Mouse (Mus musculus): Measurements from ENCODE around the gene Adrm1. TPM values are rescaled to one million over a fixed set of nuclear protein-coding genes. Genes with fewer than 3 reads are reported as not detected.
A peak's percentile ranks its signal among the peaks of the same experiment; 100 is the strongest.

The Adrm1 gene
- polyA plus RNA-seq, 1 experiment from 2014 or later, result 207 TPM

GRCm38 (mm10) chr2:180208976-180209375, 37.7 kb downstream of the Adrm1 start:
- Histone ChIP-seq H3K4me1 (no peaks in the 10 kb centered on the region), H3K36me3 (peaks cover 24% of the 10 kb centered on the region; the same call in 1 of the 2 replicates), H3K4me2 (no peak overlapping the region), H3K9me3 (replicated peaks) (no peaks in the 10 kb centered on the region), H3K9ac (no peak overlapping the region), H3K27ac (no peak overlapping the region), H3K27me3 (no peaks in the 10 kb centered on the region), H3K4me3 (replicated peaks) (no peak overlapping the region)
- ATAC-seq (replicated peaks; ENCODE audit: low FRiP score), result no peak
- WGBS, result 84% methylated on average over 1 of the region's 1 CpGs

- no peaks in the 10 kb centered on the region for H3K9me3 ChIP-seq (replicated peaks)
- no peak for ATAC-seq (replicated peaks; ENCODE audit: low FRiP score)
- no peak overlapping the region for H3K9ac ChIP-seq
- H3K36me3 ChIP-seq, result peaks cover 4% of the 10 kb centered on the region; the same call in 1 of the 2 replicates
- H3K27ac ChIP-seq, result no peak overlapping the region
- no peaks in the 10 kb centered on the region for H3K27me3 ChIP-seq
- no peak overlapping the region for H3K4me2 ChIP-seq
- peaks cover 29% of the 10 kb centered on the region for H3K4me1 ChIP-seq
- WGBS, result 85% methylated on average over 3 of the region's 3 CpGs
- H3K4me3 ChIP-seq (replicated peaks), result no peak overlapping the region
Measured at GRCm38 (mm10) chr2:180212255-180212654, 41.0 kb downstream of the Adrm1 start.

GRCm38 (mm10) chr2:180214352-180214978, 43.2 kb downstream of the Adrm1 start:
- Histone ChIP-seq H3K4me1 (peaks cover 51% of the 10 kb centered on the region), H3K36me3 (peaks cover 4% of the 10 kb centered on the region; the same call in 1 of the 2 replicates), H3K9ac (no peak overlapping the region), H3K27ac (peak overlapping the region; percentile 80), H3K9me3 (replicated peaks) (no peaks in the 10 kb centered on the region), H3K27me3 (no peaks in the 10 kb centered on the region), H3K4me2 (no peak overlapping the region), H3K4me3 (replicated peaks) (no peak overlapping the region)
- peak; percentile 52 for ATAC-seq (replicated peaks; ENCODE audit: low FRiP score)
- 76% methylated on average over 4 of the region's 4 CpGs for WGBS

GRCm38 (mm10) chr2:180215011-180215461, 43.8 kb downstream of the Adrm1 start:
- H3K36me3 ChIP-seq, result peaks cover 4% of the 10 kb centered on the region; the same call in 1 of the 2 replicates
- peak overlapping the region; percentile 80 for H3K27ac ChIP-seq
- no peaks in the 10 kb centered on the region for H3K27me3 ChIP-seq
- H3K9me3 ChIP-seq (replicated peaks), result no peaks in the 10 kb centered on the region
- H3K4me2 ChIP-seq, result no peak overlapping the region
- 53% methylated on average over 8 of the region's 8 CpGs for WGBS
- H3K9ac ChIP-seq, result no peak overlapping the region
- no peak overlapping the region for H3K4me3 ChIP-seq (replicated peaks)
- H3K4me1 ChIP-seq, result peaks cover 57% of the 10 kb centered on the region
- ATAC-seq (replicated peaks; ENCODE audit: low FRiP score), result no peak

GRCm38 (mm10) chr2:180215951-180216350, 44.7 kb downstream of the Adrm1 start:
- H3K27ac ChIP-seq, result peak overlapping the region; percentile 80; the same call in 1 of the 2 replicates
- H3K9me3 ChIP-seq (replicated peaks), result no peaks in the 10 kb centered on the region
- H3K4me3 ChIP-seq (replicated peaks), result no peak overlapping the region
- ATAC-seq (replicated peaks; ENCODE audit: low FRiP score), result no peak
- H3K27me3 ChIP-seq, result no peaks in the 10 kb centered on the region
- H3K4me2 ChIP-seq, result no peak overlapping the region
- peaks cover 64% of the 10 kb centered on the region for H3K4me1 ChIP-seq
- no peak overlapping the region for H3K9ac ChIP-seq
- peaks cover 4% of the 10 kb centered on the region; the same call in 1 of the 2 replicates for H3K36me3 ChIP-seq
- 64% methylated on average over 6 of the region's 6 CpGs for WGBS

GRCm38 (mm10) chr2:180216921-180217320, 45.6 kb downstream of the Adrm1 start:
- Histone ChIP-seq H3K9me3 (replicated peaks) (no peaks in the 10 kb centered on the region), H3K36me3 (peaks cover 4% of the 10 kb centered on the region; the same call in 1 of the 2 replicates), H3K4me2 (no peak overlapping the region), H3K27me3 (no peaks in the 10 kb centered on the region), H3K27ac (no peak overlapping the region), H3K4me1 (peaks cover 70% of the 10 kb centered on the region), H3K9ac (no peak overlapping the region), H3K4me3 (replicated peaks) (no peak overlapping the region)
- ATAC-seq (replicated peaks; ENCODE audit: low FRiP score), result no peak
- WGBS, result 45% methylated on average over 5 of the region's 5 CpGs

GRCm38 (mm10) chr2:180217587-180217986, 46.3 kb downstream of the Adrm1 start:
- peaks cover 77% of the 10 kb centered on the region for H3K4me1 ChIP-seq
- no peak overlapping the region for H3K4me2 ChIP-seq
- H3K36me3 ChIP-seq, result peaks cover 4% of the 10 kb centered on the region; the same call in 1 of the 2 replicates
- H3K9me3 ChIP-seq (replicated peaks), result no peaks in the 10 kb centered on the region
- WGBS, result 88% methylated on average over 8 of the region's 8 CpGs
- no peak overlapping the region for H3K27ac ChIP-seq
- no peak overlapping the region for H3K4me3 ChIP-seq (replicated peaks)
- H3K9ac ChIP-seq, result no peak overlapping the region
- ATAC-seq (replicated peaks; ENCODE audit: low FRiP score), result no peak
- H3K27me3 ChIP-seq, result no peaks in the 10 kb centered on the region

- no peak overlapping the region for H3K9ac ChIP-seq
- peaks cover 83% of the 10 kb centered on the region for H3K4me1 ChIP-seq
- H3K27ac ChIP-seq, result peak overlapping the region; percentile 78
- H3K36me3 ChIP-seq, result no peaks in the 10 kb centered on the region; the same call in 1 of the 2 replicates
- ATAC-seq (replicated peaks; ENCODE audit: low FRiP score), result no peak
- H3K4me2 ChIP-seq, result no peak overlapping the region
- no peaks in the 10 kb centered on the region for H3K9me3 ChIP-seq (replicated peaks)
- WGBS, result 77% methylated on average over 3 of the region's 3 CpGs
- peaks cover 4% of the 10 kb centered on the region; the same call in 1 of the 2 replicates for H3K27me3 ChIP-seq
- H3K4me3 ChIP-seq (replicated peaks), result no peak overlapping the region
Measured at GRCm38 (mm10) chr2:180218241-180218640, 47.0 kb downstream of the Adrm1 start.

GRCm38 (mm10) chr2:180218677-180219076, 47.4 kb downstream of the Adrm1 start:
- Histone ChIP-seq H3K4me2 (no peak overlapping the region), H3K36me3 (no peaks in the 10 kb centered on the region), H3K9ac (no peak overlapping the region), H3K4me1 (peaks cover 87% of the 10 kb centered on the region), H3K27me3 (peaks cover 8% of the 10 kb centered on the region; the same call in 1 of the 2 replicates), H3K27ac (peak overlapping the region; percentile 78), H3K4me3 (replicated peaks) (no peak overlapping the region), H3K9me3 (replicated peaks) (no peaks in the 10 kb centered on the region)
- WGBS, result 30% methylated on average over 5 of the region's 5 CpGs
- ATAC-seq (replicated peaks; ENCODE audit: low FRiP score), result no peak

- peak overlapping the region; percentile 78 for H3K27ac ChIP-seq
- H3K4me3 ChIP-seq (replicated peaks), result no peak overlapping the region
- no peak overlapping the region for H3K4me2 ChIP-seq
- peaks cover 13% of the 10 kb centered on the region; the same call in 1 of the 2 replicates for H3K27me3 ChIP-seq
- no peaks in the 10 kb centered on the region for H3K9me3 ChIP-seq (replicated peaks)
- ATAC-seq (replicated peaks; ENCODE audit: low FRiP score), result no peak
- peak overlapping the region; percentile 26; the same call in 1 of the 2 replicates for H3K9ac ChIP-seq
- no peaks in the 10 kb centered on the region for H3K36me3 ChIP-seq
- 70% methylated on average over 15 of the region's 15 CpGs for WGBS
- H3K4me1 ChIP-seq, result peaks cover 91% of the 10 kb centered on the region
Measured at GRCm38 (mm10) chr2:180219145-180219943, 48.1 kb downstream of the Adrm1 start.

- no peak overlapping the region for H3K4me2 ChIP-seq
- H3K4me3 ChIP-seq (replicated peaks), result no peak overlapping the region
- peaks cover 91% of the 10 kb centered on the region for H3K4me1 ChIP-seq
- H3K27me3 ChIP-seq, result peaks cover 21% of the 10 kb centered on the region
- H3K36me3 ChIP-seq, result no peaks in the 10 kb centered on the region
- 65% methylated on average over 9 of the region's 9 CpGs for WGBS
- H3K9ac ChIP-seq, result peak overlapping the region; percentile 26; the same call in 1 of the 2 replicates
- no peak for ATAC-seq (replicated peaks; ENCODE audit: low FRiP score)
- H3K9me3 ChIP-seq (replicated peaks), result no peaks in the 10 kb centered on the region
- H3K27ac ChIP-seq, result peak overlapping the region; percentile 78
Measured at GRCm38 (mm10) chr2:180220165-180220564, 48.9 kb downstream of the Adrm1 start.

GRCm38 (mm10) chr2:180221051-180221450, 49.8 kb downstream of the Adrm1 start:
- Histone ChIP-seq H3K4me2 (no peak overlapping the region), H3K9ac (no peak overlapping the region), H3K27ac (no peak overlapping the region), H3K27me3 (peaks cover 30% of the 10 kb centered on the region), H3K36me3 (no peaks in the 10 kb centered on the region), H3K4me3 (replicated peaks) (no peak overlapping the region), H3K9me3 (replicated peaks) (no peaks in the 10 kb centered on the region), H3K4me1 (peaks cover 91% of the 10 kb centered on the region)
- 91% methylated on average over 9 of the region's 9 CpGs for WGBS
- ATAC-seq (replicated peaks; ENCODE audit: low FRiP score), result no peak
